Mouse (Mus musculus): ENCODE measurements around the gene Bcl2a1b.
"Not testable (repeated sequence)": the region's sequence is repeated elsewhere in the genome, so short reads cannot be mapped to it uniquely, and the experiment has no call there.

GRCm38 (mm10) chr9:89198969-89199416 is at the start of gene Bcl2a1b, which contains the start of gene Gm29094:
- TF ChIP-seq CTCF (IDR thresholded peaks at IDR 0.05; ENCODE audit: extremely low read depth, insufficient read depth, insufficient read length, insufficient replicate concordance); POLR2A (IDR thresholded peaks at IDR 0.05; ENCODE audit: low read depth, low read length): not testable (repeated sequence)

All from spleen, adult 2 months (tissue).